Mouse (Mus musculus) heart, postnatal 4 days (tissue): ENCODE measurements around the gene Glis1. TPM values are rescaled to one million over a fixed set of nuclear protein-coding genes. Genes with fewer than 3 reads are reported as not detected.

Experiments used
- DNase-seq: peaks from one replicate; pipeline ENCODE4 v3.0.0; 2021
- total RNA-seq, 2 experiments: library from RNA; stranded (reverse); gene quantifications; 2 replicates each; pipeline ENCODE4 v1.2.3; 2021

Gene Glis1
- total RNA-seq: under 1 TPM; 0.26 to 0.79 TPM

DNA sequence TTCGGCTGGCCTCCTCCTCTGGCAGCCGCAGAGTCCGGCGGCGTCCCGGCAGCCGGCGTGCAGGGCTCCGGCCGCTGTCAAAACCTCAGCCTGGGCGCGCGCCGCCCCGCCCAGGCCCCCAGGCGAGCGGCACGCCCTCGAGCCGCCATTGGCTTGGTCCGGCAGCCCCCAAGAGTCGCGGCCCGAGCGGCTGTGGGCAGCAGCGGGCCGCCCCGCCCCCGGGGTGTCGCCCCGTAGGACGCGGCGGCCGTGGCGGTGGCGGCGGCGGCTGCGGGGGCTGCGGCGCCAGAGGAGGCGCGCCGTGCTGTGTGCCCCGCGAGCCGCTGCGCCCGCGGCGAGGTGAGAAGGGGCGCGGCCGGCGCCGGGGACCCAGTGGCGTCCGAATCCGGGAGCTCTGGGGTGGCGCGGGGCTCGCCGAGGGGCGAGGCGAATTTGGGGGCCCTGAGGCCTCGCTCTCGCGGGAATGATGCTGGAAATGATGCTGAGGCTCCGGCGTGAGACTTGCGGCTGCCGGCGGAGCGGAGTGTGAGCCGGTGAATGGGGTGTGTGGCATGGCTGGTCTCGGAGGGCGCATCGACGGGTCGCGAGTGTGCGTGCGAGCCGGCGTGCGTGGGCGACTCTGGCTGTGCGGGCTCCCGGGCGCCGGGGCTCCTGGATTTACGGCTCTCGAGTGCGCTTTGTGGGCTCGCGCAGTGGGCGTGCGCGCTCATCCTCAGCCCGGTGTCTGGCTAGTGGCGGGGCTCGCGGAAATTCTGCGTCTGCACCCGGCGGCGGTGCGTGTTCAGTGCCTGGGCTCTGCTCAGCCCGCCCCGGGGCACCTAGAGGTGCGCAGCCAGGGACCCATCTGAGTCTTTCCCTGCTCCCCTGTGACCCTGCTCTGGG is at the start of gene Glis1:
Gene Glis1, plus strand, starts transcription at position 236 of the 882 bp plus-strand sequence.
- peak; percentile 76 for DNase-seq

DNA sequence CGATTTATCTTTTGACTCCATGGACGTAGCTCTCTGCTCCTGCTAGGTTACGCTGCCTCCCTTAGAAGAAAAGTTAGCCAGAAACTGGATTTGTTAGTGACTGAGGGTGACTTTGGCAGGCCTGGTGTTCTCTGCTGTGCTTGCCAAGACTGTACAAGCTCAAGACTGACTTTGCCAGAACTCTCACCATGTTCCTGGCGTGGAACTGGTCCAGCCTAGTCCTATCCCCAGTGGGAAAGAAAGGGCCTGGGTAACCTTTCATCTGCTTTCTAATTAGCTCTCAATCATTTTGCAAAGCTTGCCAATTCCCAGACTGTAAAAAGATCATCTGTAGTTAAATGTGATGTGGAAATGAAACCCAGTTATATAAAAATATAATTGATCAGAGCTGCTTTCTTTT is 47.4 kb upstream of the Glis1 start:
- DNase-seq: no peak

DNA sequence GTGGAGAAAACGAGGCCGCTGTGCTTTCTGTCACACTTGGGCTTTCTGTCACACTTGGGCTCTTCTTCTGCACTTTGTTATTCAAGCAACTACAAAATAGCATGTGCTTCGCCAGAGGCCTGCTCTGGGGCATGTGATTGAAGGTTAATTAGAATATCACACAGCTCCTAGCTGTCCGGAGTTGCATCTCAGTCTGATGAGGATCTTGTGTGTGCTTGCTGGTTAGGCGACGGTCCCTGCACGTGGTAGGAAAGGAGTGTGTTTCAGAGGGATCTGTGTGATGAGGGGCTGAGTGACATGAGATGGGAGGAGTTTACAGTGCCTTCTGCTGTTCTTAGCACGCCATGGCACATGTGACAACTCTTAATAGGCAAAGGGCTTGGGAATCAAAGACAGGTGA is 46.9 kb upstream of the Glis1 start:
- no peak for DNase-seq

DNA sequence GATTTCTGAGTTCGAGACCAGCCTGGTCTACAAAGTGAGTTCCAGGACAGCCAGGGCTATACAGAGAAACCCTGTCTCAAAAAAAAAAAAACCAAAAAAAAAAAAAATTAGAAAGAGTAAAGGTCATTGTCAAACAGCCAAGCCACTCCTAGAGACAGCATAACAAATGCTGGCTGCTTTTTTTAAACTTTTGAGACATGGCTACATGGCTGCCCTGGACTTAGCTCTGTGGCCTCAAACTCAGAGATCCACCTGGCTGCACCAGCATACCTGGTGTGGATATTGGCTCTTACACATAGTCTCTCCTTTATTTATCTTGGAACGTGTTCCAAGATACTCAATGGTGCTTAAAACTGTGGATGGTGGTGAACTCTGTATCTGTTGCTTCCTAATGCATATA is 46.1 kb upstream of the Glis1 start:
- DNase-seq: no peak

DNA sequence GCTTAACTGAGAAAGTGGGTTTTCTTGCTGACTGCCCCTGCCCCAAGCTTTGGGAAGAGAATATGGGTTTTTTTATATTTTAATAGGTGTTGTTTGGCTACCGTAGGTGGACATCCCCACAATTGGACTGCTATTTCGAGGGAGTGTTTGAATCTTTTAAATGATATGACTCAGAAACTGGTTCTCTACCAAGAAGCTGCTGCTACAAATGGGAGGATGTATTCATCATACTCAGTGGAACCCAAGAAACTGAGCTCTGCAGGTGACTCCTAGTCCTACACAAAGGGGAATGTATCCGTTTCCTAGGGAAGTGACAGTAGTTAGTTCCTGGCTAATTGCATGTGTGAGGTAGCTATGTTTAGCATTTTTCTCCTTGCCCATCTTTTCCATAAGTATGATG is 45.0 kb upstream of the Glis1 start:
- DNase-seq: no peak

DNA sequence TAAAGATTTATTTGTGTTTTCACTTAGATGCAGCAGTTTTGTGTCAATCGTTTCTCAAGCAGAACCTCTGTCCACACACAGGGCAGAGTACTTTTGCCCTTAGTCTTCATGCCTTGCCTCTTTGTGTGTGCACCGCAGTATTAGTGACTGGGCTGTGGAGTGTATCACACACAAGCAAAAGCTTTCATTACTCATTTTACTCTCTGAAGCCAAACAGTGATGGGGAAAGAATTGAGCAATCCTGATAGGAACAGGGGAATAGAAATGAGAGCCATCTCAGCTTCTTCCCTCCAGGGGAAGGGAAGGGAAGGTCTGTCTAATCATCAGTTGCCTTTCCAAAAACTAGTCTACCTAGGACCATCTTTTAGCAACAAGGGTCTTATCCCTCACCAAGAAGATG is 40.6 kb upstream of the Glis1 start:
- DNase-seq: no peak

DNA sequence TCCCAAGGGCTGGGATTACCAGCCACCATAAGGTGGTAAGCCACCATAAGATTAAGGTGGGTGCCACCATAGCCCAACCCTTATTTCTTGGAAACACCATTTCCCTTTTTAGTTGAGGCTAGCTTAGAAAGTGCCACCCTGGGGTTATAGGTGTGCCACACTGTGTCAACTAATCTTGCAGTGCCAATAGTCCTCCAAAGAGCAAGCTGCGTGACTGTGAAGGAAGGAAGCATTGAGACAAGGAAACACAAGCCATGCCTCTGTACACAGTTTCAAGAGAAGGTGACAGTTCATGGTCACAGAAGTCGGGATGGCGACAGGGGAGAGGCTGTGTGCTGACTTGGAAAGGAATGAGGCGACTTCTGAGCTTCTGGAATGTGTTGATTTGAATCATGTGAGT is 14.2 kb upstream of the Glis1 start:
- DNase-seq: no peak

DNA sequence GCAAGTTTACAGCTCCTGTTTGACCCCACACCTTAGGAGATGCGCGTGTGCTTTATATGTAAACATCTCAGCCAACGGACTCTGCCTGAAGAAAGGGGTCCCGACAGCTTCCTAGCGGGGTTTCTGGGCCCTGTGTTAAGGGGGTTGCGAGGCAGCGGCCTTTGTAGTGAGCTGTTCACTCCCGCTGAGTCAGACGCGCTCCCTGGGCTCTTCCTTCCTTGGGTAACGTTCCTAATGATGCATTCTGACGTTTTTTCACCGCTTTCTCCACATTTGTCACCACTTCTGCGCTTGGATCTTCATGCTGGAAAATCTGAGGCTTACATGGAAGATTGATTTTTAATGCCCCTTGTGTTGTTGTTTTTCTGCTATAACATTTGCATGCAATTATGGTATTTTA is 12.7 kb upstream of the Glis1 start:
- DNase-seq: no peak

DNA sequence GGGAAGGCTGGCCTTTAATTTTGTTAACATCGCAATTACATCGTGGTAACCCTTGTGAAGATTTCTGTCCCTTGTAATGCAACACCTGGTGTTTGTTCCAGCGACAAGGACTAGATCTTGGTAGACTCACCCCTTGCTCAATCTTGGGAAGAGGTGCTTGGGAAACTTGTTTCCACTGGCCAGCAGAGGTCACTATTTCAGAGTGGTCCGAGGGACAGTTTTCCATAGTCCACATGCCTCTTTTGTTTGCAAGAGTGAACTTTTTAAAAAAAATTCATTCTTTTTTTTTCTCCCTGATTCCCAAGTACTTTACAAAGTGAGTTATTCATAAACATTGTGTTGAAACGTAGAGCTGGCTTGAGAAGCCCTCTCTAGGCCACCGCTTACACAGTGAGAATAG is 12.2 kb upstream of the Glis1 start:
- DNase-seq: peak; percentile 56

DNA sequence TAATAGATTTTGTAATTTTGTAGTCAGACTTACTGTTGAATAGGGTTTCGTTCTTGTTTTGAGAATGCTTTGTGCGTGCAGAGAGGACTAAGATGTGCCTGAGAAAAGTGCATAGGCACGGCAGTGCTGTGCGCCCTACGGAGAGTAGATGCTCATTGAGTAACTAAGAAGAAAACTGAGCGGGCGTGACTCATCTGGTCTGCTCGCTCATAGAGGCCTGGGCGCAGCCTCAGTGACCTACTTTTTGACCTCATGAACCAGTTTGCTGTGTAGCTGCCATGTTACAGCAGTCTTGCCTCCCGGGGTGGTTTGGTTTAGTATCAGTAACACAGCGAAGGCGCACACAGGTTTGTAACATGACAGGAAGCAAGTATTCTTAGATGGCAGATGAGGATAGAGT is 8.8 kb upstream of the Glis1 start:
- DNase-seq: no peak

DNA sequence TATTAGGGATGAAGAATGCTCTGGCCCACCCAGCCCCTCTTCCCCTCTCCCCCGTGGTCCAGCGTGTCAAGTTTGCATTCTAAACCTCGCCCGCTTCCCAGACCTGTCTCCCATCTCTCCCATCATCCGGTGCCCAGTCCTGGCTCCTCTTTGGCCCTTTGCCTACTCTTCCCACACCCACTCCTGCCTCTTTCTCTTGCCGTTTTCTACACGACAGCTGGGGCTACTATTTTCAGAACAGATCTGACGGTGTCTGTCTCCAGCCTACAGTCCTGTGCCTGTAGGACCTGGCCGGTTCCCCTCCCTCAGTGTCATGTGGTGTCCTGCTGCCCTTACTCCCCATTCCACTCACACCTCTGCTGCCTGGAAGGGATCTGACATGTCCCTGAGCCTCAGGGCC is 7.8 kb upstream of the Glis1 start:
- DNase-seq: no peak

DNA sequence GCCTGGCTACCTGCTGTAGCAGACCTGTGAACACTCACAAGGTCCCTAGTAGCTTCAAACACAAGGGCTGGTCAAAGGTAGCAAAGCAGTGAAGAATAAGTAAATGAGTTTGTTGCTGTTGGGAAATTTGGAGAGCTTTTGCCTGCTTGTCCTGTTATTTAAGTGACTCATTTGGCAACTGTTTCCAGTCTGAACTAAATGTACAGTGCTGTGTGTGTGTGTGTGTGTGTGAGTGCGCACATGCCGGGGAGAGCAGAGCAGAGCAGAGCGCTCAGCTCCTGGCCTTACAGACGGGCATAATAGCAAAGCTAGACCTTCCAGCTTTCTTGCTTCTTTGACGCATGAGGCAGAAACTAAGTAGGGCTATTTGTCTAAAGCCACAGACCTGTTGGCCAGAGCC is 1.7 kb upstream of the Glis1 start:
- DNase-seq: peak; percentile 49

DNA sequence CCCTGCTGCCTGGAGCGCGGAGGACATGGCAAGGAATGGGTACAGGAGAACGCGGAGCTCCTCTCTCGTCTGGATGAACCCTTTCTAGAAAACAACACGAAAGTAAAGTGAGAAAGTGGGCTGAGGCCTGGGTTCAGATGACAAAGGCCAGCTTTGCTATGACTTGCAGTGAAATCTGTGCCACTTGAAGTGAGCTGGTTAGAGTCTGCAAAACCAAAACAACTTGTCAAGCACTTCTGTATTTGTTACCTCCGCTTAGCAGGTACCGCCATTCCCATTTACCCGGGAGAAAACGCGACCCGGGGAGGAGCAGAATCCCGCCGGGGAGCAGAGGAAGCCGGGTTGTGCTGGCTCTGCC is 414 bp upstream of the Glis1 start:
- no peak for DNase-seq

DNA sequence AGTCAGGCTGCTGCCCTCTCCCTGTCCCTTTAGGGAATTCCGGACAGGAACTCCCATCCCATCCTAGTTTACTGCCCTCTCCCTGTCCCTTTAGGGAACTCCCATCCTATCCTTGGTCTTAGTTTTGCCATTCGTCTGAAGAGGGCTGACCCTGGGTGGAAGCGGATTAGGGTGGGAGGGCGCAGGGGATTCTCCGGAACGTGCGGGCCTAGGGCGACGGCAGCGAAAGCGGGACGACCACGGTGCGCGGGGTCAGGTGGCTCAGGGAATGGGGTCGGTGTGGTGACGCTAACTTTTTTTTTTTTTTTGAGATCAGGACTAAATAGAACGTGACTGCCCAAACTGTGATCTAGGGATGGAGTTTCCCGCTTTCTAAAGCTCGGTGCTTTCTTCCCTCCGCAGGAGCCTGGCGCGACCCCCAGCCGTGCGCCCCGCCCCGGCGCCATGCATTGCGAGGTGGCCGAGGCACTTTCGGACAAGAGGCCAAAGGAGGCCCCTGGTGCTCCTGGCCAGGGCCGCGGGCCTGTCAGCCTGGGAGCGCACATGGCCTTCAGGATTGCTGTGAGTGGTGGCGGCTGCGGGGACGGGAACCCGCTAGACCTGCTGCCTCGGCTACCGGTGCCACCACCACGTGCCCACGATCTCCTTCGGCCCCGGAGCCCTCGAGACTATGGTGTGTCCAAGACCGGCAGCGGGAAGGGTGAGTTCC is 1.0 kb downstream of the Glis1 start:
- no peak for DNase-seq

DNA sequence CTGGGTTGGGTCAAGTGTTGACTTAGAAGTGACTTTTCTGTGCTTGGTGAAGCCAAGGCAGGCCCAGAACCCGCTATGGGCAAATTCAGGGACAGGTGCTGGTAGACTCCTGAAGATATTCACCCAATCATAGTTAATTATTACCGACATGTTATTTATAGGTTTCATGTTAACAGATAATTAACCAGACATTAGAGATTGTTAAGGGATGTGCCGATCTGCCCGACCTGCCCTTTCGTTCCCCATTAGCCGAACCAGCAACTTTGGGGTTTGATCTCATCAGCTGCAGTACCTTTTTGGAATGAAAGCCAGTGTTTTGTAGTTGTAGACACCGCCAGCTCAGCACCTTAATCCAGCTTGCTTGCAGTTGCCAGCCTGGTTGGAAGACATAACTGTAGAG is 2.1 kb downstream of the Glis1 start:
- no peak for DNase-seq

DNA sequence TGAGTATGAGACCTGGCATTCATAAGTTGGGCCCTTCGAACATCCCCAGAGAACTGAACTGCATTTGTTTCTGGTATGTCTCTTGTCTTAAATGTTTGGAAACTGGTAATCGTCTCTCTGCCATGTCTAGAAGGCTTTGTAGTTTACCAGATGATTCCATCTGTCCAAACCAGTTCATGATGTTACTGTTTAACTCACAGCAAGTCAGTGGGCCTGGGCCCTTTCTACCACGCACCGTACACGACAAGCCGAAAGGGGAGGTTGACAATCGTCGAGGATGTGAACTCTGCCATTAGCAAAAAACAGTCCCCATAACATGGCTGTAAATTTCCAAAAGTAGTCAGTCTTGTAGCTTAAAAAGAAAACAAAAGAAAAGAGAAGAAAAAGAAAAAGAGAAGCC is 4.3 kb downstream of the Glis1 start:
- no peak for DNase-seq

DNA sequence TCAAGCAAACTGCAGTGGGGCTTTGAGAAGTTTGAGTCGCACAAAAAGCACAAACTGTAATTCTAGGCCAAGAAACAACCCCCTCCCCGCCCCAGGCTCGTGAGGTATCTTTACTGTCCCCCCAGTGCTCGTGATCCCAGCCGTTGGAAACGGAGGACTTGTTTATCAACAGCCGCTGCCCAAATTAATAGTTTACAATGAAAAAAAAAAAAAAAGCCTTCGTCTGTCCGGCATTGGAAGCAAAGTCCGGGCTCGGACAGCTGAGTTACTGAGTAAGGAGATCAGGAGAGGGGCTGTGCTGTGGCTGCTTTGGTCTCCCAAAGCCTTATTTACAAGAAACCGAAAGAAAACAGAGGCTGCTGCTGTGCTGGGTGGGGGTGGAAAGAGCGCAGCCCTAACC is 5.9 kb downstream of the Glis1 start:
- DNase-seq: no peak

DNA sequence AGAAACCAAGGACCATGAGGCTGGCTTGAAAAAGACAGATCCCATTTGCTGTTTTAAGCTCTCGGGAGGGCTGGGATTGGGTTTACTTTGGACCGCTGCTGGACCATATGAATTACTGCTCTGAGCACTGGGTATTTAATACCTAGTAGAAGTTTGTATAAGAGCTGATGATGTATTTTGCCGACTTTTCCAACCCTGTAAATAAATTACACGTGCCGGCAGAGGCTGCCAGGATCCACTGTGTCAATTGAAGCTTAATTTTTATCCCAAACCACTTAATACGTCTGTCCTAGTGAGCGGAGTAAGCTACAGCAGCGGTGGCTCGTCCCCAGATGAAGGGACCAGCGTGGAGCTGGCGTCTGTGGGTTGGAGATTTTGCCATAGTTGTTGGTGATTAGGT is 7.9 kb downstream of the Glis1 start:
- DNase-seq: no peak

DNA sequence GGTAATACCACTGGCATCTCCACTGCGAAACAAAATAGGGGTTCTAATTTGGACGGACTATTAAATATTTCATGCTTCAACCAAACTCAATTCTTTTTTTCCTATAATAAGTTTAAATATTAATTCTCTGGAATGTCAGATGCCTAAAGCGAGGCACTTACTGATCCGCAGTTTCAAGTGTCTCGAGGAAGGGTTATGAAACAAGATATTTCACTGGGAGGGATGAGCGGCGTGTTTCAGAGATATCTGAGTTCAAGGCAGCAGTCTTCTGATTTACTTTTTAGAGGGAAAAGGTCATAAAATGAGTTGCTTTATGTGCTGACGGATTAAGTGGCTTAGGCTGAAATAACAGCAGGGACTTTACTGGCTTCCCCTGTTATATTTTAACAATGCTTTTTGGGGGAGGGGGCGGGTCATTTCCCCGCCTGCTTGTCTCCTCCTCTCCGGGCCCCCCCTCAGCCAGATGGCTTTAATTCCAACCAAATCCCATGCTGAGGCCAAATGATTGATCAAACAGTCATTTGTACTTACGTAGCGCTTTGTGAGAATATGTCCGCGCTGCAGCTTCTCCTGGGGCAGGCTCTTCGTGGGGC is 8.6 kb downstream of the Glis1 start:
- DNase-seq: no peak

DNA sequence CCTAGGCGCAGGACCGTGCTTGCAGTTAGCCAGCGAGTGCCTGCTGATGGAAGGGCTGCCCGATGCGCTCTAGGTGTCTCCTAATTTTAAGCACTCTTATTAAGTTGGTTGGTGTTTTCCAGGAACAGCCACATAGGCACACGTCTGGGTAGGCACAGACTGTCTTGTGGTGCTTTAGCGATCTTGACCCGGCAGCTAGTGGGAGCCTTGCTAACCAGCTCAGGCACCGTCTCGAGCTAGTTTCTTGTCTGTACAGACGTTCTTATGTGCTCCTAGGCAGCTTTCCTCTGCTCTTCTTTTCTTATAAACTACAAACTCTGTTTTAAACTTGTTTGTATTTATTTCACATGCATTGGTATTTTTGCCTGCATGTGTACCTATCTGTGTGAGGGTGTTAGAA is 9.2 kb downstream of the Glis1 start:
- DNase-seq: no peak

DNA sequence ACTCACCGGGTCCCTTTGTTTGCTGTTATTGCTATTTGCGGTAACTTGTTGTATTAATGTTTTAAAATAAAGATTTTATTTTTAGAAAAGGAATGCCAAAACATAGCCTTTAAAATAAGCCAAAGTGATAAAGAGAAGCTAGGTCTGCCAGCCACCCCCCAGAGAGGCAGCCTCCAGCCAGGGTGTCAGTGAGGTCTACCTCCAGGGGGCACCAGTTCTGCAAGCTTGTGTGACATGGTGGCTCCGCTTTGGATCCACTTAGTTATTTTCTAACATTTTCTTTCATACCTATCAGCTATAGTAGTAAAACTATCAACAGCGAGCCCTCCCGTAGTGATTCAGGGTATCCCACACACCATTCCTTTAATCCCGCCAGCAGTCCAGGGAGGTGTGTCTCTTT is 14.1 kb downstream of the Glis1 start:
- DNase-seq: peak; percentile 35

DNA sequence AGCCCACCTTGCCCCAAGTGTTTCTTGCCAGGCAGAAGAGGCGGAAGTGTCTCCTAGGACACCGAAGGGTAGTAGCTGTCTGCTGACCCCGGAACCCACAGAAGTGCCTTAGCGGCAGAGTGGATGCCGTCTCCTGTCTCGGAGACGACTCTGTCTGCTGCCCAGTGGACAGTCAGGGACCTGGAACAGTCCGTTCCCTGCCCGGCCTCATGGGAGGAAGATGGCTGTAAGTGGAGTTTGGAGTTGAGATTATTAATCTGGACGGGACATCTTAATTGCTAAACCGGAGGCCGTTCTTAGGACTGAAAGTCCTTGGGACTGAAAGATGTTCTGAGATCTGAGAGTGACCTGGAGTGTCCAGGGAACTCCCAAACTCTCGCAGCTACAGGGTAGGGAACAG is 15.1 kb downstream of the Glis1 start:
- DNase-seq: no peak

DNA sequence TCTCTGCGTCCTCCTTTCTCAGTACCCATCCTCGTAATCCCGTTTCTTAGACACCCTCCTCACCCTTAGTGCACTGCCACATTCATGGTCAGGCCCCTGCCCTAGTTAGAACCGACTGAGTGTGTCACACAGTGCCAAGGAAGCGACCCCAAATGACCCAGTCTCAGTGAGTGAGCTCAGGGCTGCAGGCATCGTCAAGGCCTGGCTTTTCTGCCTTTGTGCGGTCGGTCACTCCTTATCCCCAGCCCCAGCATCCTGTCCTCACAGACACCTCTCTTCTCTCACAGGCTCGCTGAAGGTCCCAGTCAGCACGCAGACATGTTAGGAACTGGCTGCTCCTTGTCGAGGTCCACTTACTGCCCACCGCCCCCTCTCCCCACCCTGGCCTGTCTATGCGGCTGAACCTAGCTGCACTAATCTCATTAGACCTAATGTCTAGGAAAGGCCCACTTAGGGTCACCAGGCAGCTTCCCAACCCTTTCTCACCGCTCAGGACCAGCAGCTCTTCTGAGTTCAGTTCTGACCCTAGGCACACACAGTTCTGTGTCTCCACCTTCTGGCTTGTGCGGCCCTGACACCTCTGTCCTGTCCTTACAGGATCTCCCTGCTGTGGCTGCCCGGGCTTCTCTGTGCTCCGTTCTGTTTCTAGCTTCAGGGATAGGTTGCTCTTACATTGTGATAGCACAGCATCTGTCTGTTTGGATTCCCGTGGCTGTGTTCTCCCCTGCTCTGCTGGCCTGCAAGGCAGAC is 18.1 kb downstream of the Glis1 start:
- no peak for DNase-seq
